Mouse (Mus musculus): ENCODE measurements around the gene Trim63.

- TF ChIP-seq CTCF (conservative IDR thresholded peaks at IDR 0.05; ENCODE audit: low read length) (no peak), POU5F1 (IDR thresholded peaks at IDR 0.05; ENCODE audit: borderline replicate concordance, low read length) (no peak), NANOG (IDR thresholded peaks at IDR 0.05; ENCODE audit: borderline replicate concordance, low read length) (no peak)
Observed at GRCm38 (mm10) chr4:134362124-134362523, 47.2 kb downstream of the Trim63 start.

Measured in E14TG2a.4 (cell line).